Mouse (Mus musculus): ENCODE measurements around the gene Pacrg. TPM values are rescaled to one million over a fixed set of nuclear protein-coding genes. Genes with fewer than 3 reads are reported as not detected.

Pacrg gene
- total RNA-seq, 1 experiment from 2014 or later, result not detected

GRCm38 (mm10) chr17:10402064-10402640 lies 438.0 kb downstream of the Pacrg start:
- ATAC-seq (replicated peaks; ENCODE audit: insufficient number of reproducible peaks, low FRiP score, low TSS enrichment, poor library complexity, severe bottlenecking), result no peak

DNA sequence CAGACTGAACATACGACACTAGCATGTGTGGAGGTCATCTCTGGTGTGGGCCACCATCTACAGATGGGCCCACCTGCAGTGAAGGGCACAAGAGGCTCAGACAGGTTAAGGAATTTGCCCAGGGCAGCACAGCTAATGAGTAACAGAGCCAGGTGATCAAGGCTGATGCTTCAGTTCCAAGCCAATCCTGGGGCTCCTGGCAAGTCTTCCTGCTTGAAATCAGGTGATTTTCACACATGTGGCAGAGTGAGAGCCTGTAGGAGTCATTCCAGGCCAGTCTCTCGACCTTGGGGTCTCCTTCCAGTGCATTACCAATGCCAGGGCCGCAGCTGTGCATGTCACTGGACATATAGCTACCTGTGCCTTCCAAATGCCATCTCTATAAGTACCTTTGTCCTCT lies 438.6 kb downstream of the Pacrg start:
- no peak for ATAC-seq (replicated peaks; ENCODE audit: insufficient number of reproducible peaks, low FRiP score, low TSS enrichment, poor library complexity, severe bottlenecking)

DNA sequence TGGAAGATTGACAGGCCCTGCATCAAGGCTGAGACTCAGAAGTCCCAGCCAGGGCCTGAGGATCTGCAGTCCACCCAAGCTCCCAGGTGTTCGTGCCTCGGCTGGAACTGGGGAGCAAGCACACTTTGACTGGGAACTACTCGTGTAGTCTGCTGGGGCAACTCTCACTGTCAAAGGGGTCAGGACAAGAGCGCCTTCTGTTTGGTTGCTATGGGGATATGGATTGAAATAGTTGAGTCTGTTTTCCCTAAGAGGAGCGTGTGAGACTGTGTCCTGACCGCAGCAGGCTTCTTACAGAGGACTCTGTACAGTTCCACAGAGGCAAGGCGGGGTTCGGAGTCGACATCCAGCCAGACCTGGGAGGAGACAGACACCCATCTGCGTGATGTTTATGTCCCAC lies 440.4 kb downstream of the Pacrg start:
- no peak for ATAC-seq (replicated peaks; ENCODE audit: insufficient number of reproducible peaks, low FRiP score, low TSS enrichment, poor library complexity, severe bottlenecking)

DNA sequence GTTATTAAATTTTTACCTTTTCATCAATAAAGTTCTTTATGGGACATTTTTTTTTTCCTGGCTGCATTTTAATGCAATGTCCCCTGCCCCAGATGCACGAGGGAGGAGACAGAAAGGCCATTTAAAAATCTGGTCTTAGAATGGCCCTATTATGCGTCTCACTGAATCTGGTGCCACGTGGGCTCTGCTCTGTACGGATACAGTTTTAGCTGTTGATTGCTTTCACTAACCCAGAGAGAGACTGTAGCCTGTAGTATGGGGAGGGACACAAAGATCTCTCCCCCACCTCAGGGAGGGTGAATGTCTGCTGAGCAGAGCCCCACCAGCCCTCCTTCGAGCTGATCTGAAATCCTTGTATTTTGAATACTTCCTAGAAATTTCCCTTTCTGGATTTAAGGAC lies 441.2 kb downstream of the Pacrg start:
- no peak for ATAC-seq (replicated peaks; ENCODE audit: insufficient number of reproducible peaks, low FRiP score, low TSS enrichment, poor library complexity, severe bottlenecking)

DNA sequence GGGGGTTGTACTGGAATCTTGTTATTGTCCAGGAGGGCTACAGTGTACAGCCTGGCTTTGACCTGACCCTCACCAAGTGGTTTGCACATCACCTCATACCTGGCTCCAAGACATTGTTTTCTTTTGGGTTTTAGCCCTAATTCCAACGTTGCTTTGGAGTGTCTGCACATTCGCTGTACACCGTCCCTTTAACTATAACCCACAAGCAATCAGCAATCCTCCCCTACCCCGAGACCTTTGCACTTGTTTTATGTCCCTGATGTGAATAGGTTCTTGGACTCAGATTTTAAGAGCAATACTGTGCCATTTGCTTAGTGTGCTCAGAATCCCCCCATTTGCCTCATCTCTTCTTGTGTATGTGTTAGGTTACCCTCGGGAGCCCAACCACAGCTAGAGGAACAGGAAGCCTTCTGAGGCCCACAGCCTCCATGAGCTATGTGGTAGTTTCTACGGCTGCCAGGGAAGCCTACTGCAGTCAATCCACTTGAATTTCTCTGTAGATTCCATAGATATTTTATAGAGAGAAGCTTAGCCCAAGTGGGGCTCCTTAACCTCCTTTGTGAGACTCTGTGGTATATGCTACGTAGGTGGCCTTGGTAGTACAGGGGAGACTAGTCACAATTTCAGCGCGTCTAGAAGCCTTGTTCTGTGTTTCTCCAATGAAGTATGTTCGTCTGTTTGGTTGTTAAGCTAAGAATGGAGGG lies 442.0 kb downstream of the Pacrg start:
- ATAC-seq (replicated peaks; ENCODE audit: insufficient number of reproducible peaks, low FRiP score, low TSS enrichment, poor library complexity, severe bottlenecking), result no peak

- ATAC-seq (replicated peaks; ENCODE audit: insufficient number of reproducible peaks, low FRiP score, low TSS enrichment, poor library complexity, severe bottlenecking), result no peak
Observed at GRCm38 (mm10) chr17:10397336-10397735, 442.8 kb downstream of the Pacrg start.

DNA sequence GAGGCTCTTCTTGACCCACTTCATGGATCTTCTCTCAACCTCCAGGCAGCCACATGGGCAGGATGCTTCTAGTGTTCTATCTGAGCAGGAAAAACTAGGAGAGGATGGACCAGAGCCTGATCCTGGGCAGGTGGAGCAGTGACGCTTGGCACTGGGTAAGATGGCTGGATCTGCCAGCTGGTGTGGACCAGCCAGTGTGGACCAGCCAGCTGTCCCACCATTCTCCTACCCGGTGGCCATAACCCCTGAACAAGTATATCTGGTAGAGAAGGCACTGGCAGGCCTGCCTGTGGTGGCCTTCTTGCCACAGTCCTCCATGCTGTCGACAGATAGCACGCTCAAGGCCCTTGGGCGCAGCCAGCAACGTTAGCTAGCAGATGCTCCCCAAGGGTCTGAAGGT lies 443.2 kb downstream of the Pacrg start:
- no peak for ATAC-seq (replicated peaks; ENCODE audit: insufficient number of reproducible peaks, low FRiP score, low TSS enrichment, poor library complexity, severe bottlenecking)

DNA sequence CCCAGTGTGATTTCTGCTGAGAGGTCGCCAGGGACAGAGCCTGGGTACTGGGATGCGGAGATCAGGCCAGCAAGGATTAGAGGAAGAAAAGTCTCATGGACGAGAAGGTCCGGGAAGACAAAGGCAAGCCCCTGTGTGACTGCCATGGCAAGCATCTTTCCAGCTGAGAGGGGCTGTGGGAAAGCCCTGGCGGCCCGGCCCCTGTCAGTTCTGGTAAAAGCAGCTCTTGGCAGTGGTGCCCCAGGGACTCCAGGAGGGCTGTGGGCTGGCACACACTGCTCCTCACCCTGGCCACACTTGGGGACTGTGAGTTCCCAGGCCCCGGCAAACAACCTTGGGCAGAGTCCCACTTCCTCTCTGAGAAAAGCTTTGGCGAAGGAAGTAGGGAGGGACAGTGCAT lies 445.3 kb downstream of the Pacrg start:
- no peak for ATAC-seq (replicated peaks; ENCODE audit: insufficient number of reproducible peaks, low FRiP score, low TSS enrichment, poor library complexity, severe bottlenecking)

DNA sequence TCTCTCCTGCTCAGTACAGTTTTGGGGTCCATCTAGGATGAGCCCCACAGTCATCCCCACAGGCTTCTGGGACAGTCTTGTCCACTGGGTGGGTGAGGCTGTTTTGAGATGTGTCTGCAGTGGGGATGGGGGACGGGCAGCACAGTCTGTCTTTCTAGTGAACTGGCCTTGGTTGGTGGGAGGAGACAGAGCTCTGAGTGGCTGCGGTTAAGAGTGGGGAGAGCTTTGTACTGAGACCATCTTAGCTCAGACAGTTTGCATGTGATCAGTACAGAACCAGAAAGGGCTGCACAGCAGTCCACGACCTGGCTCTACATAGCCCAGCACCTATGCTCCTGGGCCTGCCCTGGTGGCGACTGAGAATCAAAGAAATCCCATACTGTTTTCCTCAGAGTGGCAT lies 446.3 kb downstream of the Pacrg start:
- ATAC-seq (replicated peaks; ENCODE audit: insufficient number of reproducible peaks, low FRiP score, low TSS enrichment, poor library complexity, severe bottlenecking), result no peak

DNA sequence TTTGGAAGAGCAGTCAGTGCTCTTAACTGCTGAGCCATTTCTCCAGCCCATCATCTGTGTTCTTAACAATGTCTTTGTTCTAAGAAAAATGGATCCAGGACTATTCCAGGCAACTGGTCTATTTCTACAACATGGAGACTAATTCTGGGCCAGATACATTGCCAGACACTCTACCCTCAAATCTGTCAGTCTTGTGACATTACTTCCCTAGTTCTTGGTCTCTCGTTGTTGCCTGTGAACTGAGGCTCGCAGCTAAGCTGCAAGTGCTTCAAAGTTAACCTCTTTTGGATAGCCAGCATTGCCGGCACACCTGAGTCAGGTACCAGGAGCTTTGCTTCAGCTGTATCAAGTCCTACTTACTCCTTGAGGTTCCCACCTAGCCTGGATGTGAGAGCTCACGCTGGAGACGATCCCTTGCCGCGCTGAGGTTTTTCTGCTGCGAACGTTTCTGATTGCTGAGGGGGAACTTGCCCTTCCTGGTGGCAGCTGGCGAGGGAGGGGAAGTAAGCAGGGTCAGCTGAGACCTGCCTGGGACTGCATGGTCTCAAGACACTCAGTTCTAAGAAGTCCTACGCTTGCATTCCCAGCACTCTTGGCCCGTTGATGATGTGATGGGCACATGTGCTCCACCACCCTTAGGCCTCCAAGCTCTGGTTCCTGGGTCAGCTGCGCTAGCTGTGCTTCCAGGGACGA lies 447.6 kb downstream of the Pacrg start:
- ATAC-seq (replicated peaks; ENCODE audit: insufficient number of reproducible peaks, low FRiP score, low TSS enrichment, poor library complexity, severe bottlenecking), result peak; percentile 42

- no peak for ATAC-seq (replicated peaks; ENCODE audit: insufficient number of reproducible peaks, low FRiP score, low TSS enrichment, poor library complexity, severe bottlenecking)
Observed at GRCm38 (mm10) chr17:10390232-10391172, 449.6 kb downstream of the Pacrg start.

- ATAC-seq (replicated peaks; ENCODE audit: insufficient number of reproducible peaks, low FRiP score, low TSS enrichment, poor library complexity, severe bottlenecking), result no peak
Observed at GRCm38 (mm10) chr17:10389740-10390139, 450.4 kb downstream of the Pacrg start.

- no peak for ATAC-seq (replicated peaks; ENCODE audit: insufficient number of reproducible peaks, low FRiP score, low TSS enrichment, poor library complexity, severe bottlenecking)
Observed at GRCm38 (mm10) chr17:10386548-10386947, 453.6 kb downstream of the Pacrg start.

DNA sequence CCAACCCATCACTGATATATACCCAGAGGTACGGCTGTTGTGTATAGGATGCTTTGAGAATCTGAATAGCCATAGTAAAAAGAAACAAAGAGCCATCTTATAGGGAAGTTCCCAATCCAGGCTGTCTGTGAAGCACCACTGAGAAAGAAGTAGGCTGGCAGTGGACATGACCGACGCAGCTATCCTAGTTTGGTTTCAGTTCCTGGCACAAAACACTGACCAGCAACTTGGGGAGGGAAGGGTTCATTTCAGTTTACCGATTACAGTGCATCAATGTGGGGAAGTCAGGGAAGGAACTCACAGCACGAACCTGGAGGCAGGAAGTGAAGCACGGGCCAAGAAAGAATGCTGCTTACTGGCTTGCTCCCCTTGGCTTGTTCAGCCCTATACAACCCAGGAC lies 456.7 kb downstream of the Pacrg start:
- peak; percentile 62 for ATAC-seq (replicated peaks; ENCODE audit: insufficient number of reproducible peaks, low FRiP score, low TSS enrichment, poor library complexity, severe bottlenecking)

- no peak for ATAC-seq (replicated peaks; ENCODE audit: insufficient number of reproducible peaks, low FRiP score, low TSS enrichment, poor library complexity, severe bottlenecking)
Observed at GRCm38 (mm10) chr17:10378467-10379175, 461.5 kb downstream of the Pacrg start.

DNA sequence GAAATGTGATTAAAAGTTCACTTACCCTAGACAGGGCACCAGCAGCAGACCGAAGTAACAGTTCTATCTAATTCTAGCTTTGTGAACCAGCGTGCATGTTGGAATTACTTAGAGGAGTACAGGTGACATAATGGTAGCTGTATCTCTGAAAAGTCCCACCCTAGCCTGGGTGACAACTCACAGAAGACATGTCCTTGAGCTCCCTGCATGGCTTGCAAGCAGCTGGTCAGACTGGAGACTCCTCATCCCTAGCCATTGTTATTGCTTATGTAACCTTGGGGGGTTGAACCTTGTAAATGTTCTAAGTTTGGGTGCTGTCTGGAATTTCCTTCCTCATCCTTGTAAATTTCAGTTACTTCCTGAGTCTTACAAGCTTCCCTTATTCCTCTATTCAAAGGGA lies 462.5 kb downstream of the Pacrg start:
- no peak for ATAC-seq (replicated peaks; ENCODE audit: insufficient number of reproducible peaks, low FRiP score, low TSS enrichment, poor library complexity, severe bottlenecking)

- no peak for ATAC-seq (replicated peaks; ENCODE audit: insufficient number of reproducible peaks, low FRiP score, low TSS enrichment, poor library complexity, severe bottlenecking)
Observed at GRCm38 (mm10) chr17:10374316-10374715, 465.8 kb downstream of the Pacrg start.

DNA sequence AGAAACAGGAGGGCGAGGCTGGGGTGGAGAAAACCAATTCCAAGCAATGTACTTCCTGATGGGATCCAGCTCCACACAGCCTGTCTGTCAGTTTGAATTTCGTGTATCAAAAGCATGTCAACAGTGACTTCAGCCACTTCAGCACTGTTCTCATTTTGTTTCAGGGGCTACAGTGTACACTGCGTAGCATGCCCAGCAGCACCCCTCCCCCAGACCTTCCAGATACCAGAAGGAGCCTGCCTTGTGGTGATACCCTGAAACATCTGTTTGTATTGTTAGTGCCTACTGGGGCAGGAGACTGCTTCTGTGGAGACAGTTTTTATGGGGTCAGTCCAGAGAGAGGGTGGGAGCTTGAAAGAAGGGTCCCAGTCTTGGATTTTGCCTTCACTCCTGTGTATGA lies 466.4 kb downstream of the Pacrg start:
- no peak for ATAC-seq (replicated peaks; ENCODE audit: insufficient number of reproducible peaks, low FRiP score, low TSS enrichment, poor library complexity, severe bottlenecking)
